Mouse (Mus musculus): ENCODE results near the gene Fam71e2.

Gene Fam71e2

DNA sequence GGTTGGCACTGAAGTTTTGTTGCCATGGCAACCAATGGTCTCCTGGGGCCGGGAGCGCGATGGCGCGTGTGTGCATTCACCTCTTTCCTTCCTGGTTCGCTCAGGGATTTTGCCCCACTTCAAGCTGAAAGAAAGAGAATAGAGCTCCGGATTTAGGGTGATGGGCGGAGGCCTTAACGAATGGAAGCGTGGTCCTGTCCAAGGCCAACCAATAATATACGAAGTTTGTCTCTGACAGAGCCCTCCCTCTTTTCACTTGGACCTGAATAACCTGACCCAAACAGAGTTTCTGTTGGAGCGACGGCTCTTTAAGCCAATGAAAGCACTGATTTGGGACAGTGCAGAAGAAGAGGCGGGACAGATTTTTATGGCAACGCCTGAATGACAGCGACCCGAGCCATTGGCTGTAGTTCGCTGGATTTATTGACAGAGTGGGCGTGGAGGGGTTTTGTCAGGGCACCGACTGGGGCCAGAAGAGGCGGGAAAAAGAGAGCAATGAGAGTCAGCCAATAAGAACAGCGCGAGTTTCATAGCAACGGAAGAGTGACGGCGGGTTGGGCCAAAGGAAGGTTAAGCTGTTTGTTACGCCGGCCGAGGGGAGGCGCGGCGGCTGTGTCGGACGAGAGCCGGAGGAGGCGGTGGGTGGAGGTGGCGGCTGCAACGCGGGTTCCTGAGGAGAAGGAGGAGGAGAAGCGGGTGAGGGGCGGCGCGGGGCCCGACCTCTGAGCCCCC is 31.4 kb downstream of the Fam71e2 start, which contains the start of gene Kmt5c:
TSS of gene Kmt5c (plus strand) at position 572 of the 732 bp plus-strand sequence.
- CTCF ChIA-PET: interaction anchor here (0.9 to 1.5 kb wide), 2 partner anchors 26 to 53 kb away, joined by 3 to 4 read pairs; partner anchors contain the start of gene Rpl28

GRCm38 (mm10) chr7:4739041-4739543 is 32.0 kb downstream of the Fam71e2 start:
- CTCF ChIA-PET: interaction anchor here (1.5 kb wide), 1 partner anchor 54 kb away, joined by 4 read pairs; the partner anchor contains the start of gene Rpl28

DNA sequence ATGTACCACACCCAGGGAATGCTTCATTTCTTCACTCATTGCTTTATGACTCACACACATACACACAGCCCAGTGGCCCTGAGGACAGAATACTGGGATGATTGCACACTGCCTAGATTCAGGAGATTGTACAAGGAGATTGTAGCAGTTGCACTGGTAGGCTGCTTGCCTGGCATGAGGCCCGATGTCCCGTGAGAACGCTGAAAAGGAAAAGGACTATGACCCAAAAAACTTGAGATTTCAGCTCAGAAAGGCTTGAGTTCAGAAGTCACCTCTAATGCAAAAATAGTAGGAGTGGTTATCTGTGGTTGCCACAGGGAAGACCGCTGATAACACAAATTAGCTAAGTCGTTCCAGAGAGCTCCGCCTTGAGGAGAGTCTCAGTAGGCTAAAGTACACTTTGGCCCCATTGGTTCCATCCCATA is 38.1 kb downstream of the Fam71e2 start:
- CTCF ChIA-PET: interaction anchor here (0.5 kb wide), 1 partner anchor 268 kb away, joined by 3 read pairs; no protein-coding TSS in a partner anchor

GRCm38 (mm10) chr7:4731090-4731489 is 40.0 kb downstream of the Fam71e2 start:
- CTCF ChIA-PET: interaction anchor here (0.5 kb wide), 1 partner anchor 123 kb away, joined by 3 read pairs; no protein-coding TSS in a partner anchor

DNA sequence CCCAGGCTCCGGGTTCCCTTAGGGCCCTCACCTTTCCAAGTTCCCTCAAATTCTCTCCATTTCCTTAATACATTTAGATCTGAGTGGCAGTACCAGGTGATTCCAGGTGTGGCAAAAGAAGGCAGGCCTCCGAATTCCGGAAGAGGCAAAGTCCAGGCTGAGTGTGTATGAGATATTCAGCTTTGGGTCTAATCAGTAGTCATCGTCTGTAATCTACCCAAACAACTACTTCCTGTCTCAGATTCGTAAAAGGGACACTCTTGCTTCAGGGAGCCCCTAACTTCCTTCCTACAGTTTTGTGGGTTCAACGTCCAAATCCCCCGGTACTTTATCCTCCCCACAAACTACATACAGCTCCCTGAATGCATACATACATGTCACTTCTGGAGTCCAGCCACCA is 45.9 kb downstream of the Fam71e2 start, which contains the start of gene Tmem150b:
TSS of gene Tmem150b (minus strand) at position 81 of the 400 bp plus-strand sequence.
- CTCF ChIA-PET: no interaction called here

DNA sequence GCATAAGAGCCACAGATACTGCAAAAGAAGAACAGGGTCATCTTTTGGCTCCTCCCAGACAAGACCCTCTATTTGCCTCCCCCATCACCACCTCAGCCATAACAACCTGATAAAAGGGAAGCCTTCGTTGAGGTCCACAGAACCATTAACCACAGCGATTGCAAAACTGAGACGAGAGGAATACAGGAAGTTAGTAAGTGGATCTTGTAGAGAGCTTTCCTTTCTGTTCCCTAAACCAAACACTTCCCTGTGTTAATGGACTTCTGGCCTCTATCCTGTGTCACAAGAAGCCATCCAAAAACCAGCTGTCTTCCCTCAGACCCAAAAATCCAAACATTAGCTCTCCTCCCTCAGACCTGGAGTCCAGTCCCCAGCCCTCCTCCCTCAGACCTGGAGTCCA is 46.7 kb downstream of the Fam71e2 start:
- CTCF ChIA-PET: no interaction called here

- CTCF ChIA-PET: no interaction called here
Observed at GRCm38 (mm10) chr7:4723508-4723907, 47.6 kb downstream of the Fam71e2 start.

- CTCF ChIA-PET: no interaction called here
Observed at GRCm38 (mm10) chr7:4719276-4719675, 51.8 kb downstream of the Fam71e2 start.

DNA sequence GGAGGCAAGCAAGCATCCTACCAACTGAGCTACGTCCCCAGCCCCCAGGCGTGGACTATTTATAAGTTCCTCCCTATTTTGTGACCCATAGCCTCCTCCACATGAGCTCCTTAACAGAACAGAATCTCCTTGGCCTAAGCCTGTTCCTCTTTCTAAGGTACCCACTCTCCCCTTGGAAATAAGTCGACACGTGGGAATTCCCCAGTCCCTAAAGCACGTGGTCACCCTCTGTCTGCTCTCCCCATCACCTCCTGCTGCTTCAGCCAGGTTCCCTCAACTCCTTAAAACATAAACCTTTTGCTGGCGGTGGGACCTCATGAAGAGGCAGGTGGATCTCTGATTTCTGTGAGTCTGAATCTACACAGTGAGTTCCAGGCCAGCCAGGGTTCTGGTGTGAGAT is 54.1 kb downstream of the Fam71e2 start:
- CTCF ChIA-PET: no interaction called here

- CTCF ChIA-PET: no interaction called here
Observed at GRCm38 (mm10) chr7:4712594-4712993, 58.5 kb downstream of the Fam71e2 start.

DNA sequence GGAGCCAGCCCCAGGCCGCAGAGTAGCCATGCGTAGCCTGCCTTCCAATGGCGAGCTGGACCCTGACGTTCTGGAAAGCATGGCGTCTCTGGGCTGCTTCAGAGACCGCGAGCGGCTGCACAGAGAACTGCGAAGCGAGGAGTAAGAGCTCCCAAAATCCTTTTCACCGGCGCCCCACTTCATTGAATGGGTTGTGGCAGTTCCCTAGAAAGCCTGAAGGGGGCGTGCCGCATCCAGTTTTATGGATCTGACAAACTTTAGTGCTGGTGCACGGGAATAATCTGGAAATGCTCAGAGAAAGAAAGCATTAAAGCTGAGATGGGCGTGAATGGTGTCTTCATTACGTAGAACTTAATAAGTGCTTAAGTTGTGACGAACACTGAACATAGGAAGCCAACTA is 66.0 kb downstream of the Fam71e2 start:
- CTCF ChIA-PET: no interaction called here
